Mouse (Mus musculus) kidney, postnatal 0 days (tissue): ENCODE data around the gene Rbm8a. TPM values are rescaled to one million over a fixed set of nuclear protein-coding genes. Genes with fewer than 3 reads are reported as not detected.
"Not testable (repeated sequence)": the region's sequence is repeated elsewhere in the genome, so short reads cannot be mapped to it uniquely, and the experiment has no call there.

Source experiments
- ATAC-seq: fragments of 200-750 bp; cut with Nextera tagmentation; replicated peaks from 2 replicates; pipeline ENCODE4 v1.8.0; 2017; ENCODE audit warnings: low read depth, moderate number of reproducible peaks, moderate TSS enrichment, moderate library complexity; ENCODE audit not compliant: low FRiP score
- DNase-seq: peaks from one replicate; pipeline ENCODE4 v3.0.0-alpha.2; 2016; ENCODE audit warnings: low spot score
- H3K27ac ChIP-seq: fragments of 300-500 bp; sonication (generic); 2 replicates; pipeline ENCODE4 v1.5.1; 2014; ENCODE audit warnings: mild to moderate bottlenecking
- H3K27me3 ChIP-seq: fragments of 300-500 bp; sonication (generic); 2 replicates; pipeline ENCODE4 v1.6.1; 2014; ENCODE audit warnings: low read length, mixed read lengths; ENCODE audit not compliant: insufficient read depth
- H3K36me3 ChIP-seq: fragments of 300-500 bp; sonication (generic); 2 replicates; pipeline ENCODE4 v1.6.1; 2014; ENCODE audit warnings: low read length, mixed read lengths; ENCODE audit not compliant: insufficient read depth
- H3K4me1 ChIP-seq: fragments of 300-500 bp; sonication (generic); replicated peaks from 2 replicates; pipeline ENCODE4 v1.6.1; 2014; ENCODE audit warnings: antibody characterized with exemption, low read length, mixed read lengths; ENCODE audit not compliant: insufficient read depth
- H3K4me2 ChIP-seq: fragments of 300-500 bp; sonication (generic); 2 replicates; pipeline ENCODE4 v1.6.1; 2014; ENCODE audit warnings: mild to moderate bottlenecking, low read length, moderate library complexity, mixed read lengths
- H3K4me3 ChIP-seq: fragments of 300-500 bp; sonication (generic); replicated peaks from 2 replicates; pipeline ENCODE4 v1.5.1; 2014; ENCODE audit warnings: low read depth, low read length
- H3K9ac ChIP-seq: fragments of 300-500 bp; sonication (generic); 2 replicates; pipeline ENCODE4 v1.6.1; 2014; ENCODE audit warnings: low read depth, low read length
- H3K9me3 ChIP-seq: fragments of 300-500 bp; sonication (generic); replicated peaks from 2 replicates; pipeline ENCODE4 v1.6.1; 2016; ENCODE audit warnings: low read length, inconsistent platforms, mixed read lengths
- CTCF ChIP-seq: IDR thresholded peaks from 2 replicates; pipeline ENCODE4 v1.5.1; 2016; ENCODE audit warnings: antibody characterized with exemption, low read depth, mild to moderate bottlenecking, moderate library complexity
- WGBS: fragments of 180-500 bp; shearing (Covaris S2); extraction: QIAGEN DNeasy Blood & Tissue Kit; methylation state at CpG from one replicate; pipeline ENCODE4 v1.1.7; 2014; 5-methylcytosine and 5-hydroxymethylcytosine counted together
- polyA plus RNA-seq: library from polyadenylated mRNA; unstranded; fragments of >200 nt; fragmentation: Nextera tagmentation; extraction: Ambion mirVana; gene quantifications from 2 replicates; pipeline ENCODE4 v1.2.1, GENCODE M21; 2015

Rbm8a gene
- polyA plus RNA-seq, 1 experiment from 2014 or later: 100 TPM

DNA sequence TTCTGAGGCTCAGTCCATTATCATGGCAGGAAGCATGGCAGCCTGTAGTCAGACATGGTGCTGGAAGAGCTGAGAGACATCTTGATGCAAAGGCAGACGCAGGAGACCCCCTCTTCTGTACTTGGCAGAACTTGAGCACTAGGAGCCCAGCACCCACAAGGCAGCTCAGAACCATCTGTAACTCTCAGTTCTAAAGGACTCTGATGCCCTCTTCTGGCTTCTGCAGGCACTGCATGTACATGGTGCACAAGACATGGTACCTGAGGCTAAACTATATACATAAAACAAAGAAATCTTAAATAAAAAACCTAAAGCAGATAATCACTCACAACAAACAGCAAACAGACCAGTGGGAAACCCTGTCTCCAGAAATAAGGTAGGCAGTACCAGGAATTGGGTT is 9.5 kb downstream of the Rbm8a start:
- DNase-seq: peak; percentile 68
- peaks cover 17% of the 10 kb centered on the region for H3K36me3 ChIP-seq
- ATAC-seq: no peak

GRCm38 (mm10) chr3:96645018-96645649 is 15.4 kb downstream of the Rbm8a start, which contains the start of gene Itga10:
Gene Itga10, plus strand, starts transcription at chr3:96645584.
- no peak within 1 kb of the TSS for H3K27ac ChIP-seq
- no peaks in the 10 kb centered on the region for H3K9me3 ChIP-seq
- no peaks in the 10 kb centered on the region for H3K27me3 ChIP-seq
- peak; percentile 71 for TF ChIP-seq CTCF
- no peak within 1 kb of the TSS for H3K4me3 ChIP-seq
- H3K4me2 ChIP-seq: no peak within 1 kb of the TSS
- no peak within 1 kb of the TSS for H3K9ac ChIP-seq
- 59% methylated on average over 7 of the region's 7 CpGs for WGBS
- 0 out of 2 replicates have a peak, but pooled peaks cover 7% of the 10 kb centered on the region for H3K36me3 ChIP-seq
- ATAC-seq (peak; percentile 63; the same call in 1 of the 2 replicates), DNase-seq (peak; percentile 83)
- H3K4me1 ChIP-seq: no peaks in the 10 kb centered on the region

More for the DNA sequence above, 9.5 kb downstream of the Rbm8a start:
- Histone ChIP-seq H3K4me2 (no peak overlapping the region), H3K4me1 (peaks cover 7% of the 10 kb centered on the region), H3K27ac (no peak overlapping the region), H3K27me3 (no peaks in the 10 kb centered on the region), H3K4me3 (no peak overlapping the region), H3K9ac (no peak overlapping the region), H3K9me3 (no peaks in the 10 kb centered on the region)
- 100% methylated on average over 1 of the region's 1 CpGs for WGBS
- peak; percentile 75 for TF ChIP-seq CTCF

DNA sequence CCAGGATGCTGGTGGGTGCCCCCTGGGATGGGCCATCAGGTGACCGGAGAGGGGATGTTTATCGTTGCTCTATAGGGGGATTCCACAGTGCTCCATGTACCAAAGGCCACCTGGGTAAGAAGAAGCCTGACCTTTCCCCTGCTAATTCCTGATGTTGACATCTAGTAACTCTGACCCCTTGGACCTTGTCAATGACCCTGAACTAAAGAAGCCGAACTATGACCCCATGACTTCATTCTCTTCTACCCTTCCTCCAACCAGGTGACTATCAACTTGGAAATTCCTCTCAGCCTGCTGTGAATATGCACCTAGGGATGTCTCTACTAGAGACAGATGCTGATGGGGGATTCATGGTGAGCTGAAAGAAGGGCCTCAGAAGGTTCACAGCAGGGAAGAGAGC is 17.6 kb downstream of the Rbm8a start:
- Histone ChIP-seq H3K4me1 (no peaks in the 10 kb centered on the region), H3K36me3 (0 out of 2 replicates have a peak, but pooled peaks cover 7% of the 10 kb centered on the region), H3K9ac (no peak overlapping the region), H3K4me2 (no peak overlapping the region), H3K9me3 (no peaks in the 10 kb centered on the region), H3K4me3 (no peak overlapping the region), H3K27me3 (no peaks in the 10 kb centered on the region), H3K27ac (no peak overlapping the region)
- DNase-seq: no peak
- TF ChIP-seq CTCF: no peak
- no peak for ATAC-seq
- WGBS: 84% methylated on average over 3 of the region's 3 CpGs

DNA sequence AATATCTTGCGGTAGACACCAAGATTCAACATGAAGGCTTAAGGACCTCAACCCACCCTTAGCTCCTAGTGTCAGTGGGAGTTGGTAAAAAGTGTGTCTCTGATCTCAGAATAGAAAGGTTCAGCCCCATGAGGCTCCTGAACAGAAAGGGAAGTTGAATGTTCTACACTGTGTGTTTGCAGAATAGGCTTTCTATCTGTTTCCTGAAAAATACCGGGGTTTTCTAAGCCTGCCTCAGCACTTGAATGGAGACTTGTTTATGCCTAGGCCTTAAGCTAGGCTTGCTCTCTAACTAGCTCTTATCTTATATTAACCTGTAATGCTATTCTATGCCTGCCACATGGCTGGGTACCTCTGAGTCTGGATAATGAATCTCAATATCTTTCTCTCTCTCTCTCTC is 31.2 kb downstream of the Rbm8a start:
- DNase-seq (no peak), ATAC-seq (no peak)
- Histone ChIP-seq H3K36me3 (no peaks in the 10 kb centered on the region), H3K9me3 (no peaks in the 10 kb centered on the region), H3K4me3 (no peak overlapping the region), H3K4me1 (0 out of 2 replicates have a peak, but pooled peaks cover 3% of the 10 kb centered on the region), H3K27ac (no peak overlapping the region), H3K27me3 (no peaks in the 10 kb centered on the region), H3K4me2 (no peak overlapping the region), H3K9ac (no peak overlapping the region)
- WGBS: 79% methylated on average over 2 of the region's 2 CpGs
- no peak for TF ChIP-seq CTCF

GRCm38 (mm10) chr3:96662731-96663316 is 33.1 kb downstream of the Rbm8a start:
- Histone ChIP-seq H3K4me2 (peak overlapping the region; percentile 49; the same call in 1 of the 2 replicates), H3K4me3 (no peak overlapping the region), H3K9ac (no peak overlapping the region), H3K4me1 (0 out of 2 replicates have a peak, but pooled peaks cover 3% of the 10 kb centered on the region), H3K36me3 (no peaks in the 10 kb centered on the region), H3K27me3 (no peaks in the 10 kb centered on the region), H3K9me3 (no peaks in the 10 kb centered on the region), H3K27ac (no peak overlapping the region)
- no peak for ATAC-seq
- no peak for TF ChIP-seq CTCF
- no peak for DNase-seq
- WGBS: 49% methylated on average over 8 of the region's 8 CpGs

GRCm38 (mm10) chr3:96663432-96664239 is 33.9 kb downstream of the Rbm8a start:
- Histone ChIP-seq H3K9ac (peak overlapping the region; percentile 28; the same call in 1 of the 2 replicates), H3K27ac (no peak overlapping the region), H3K4me3 (peak overlapping the region; percentile 11; the same call in 1 of the 2 replicates), H3K4me1 (0 out of 2 replicates have a peak, but pooled peaks cover 3% of the 10 kb centered on the region), H3K36me3 (no peaks in the 10 kb centered on the region), H3K9me3 (no peaks in the 10 kb centered on the region), H3K27me3 (no peaks in the 10 kb centered on the region), H3K4me2 (peak overlapping the region; percentile 49)
- ATAC-seq: peak; percentile 92
- peak; percentile 95 for DNase-seq
- WGBS: 4% methylated on average over 18 of the region's 18 CpGs
- peak; percentile 82 for TF ChIP-seq CTCF

DNA sequence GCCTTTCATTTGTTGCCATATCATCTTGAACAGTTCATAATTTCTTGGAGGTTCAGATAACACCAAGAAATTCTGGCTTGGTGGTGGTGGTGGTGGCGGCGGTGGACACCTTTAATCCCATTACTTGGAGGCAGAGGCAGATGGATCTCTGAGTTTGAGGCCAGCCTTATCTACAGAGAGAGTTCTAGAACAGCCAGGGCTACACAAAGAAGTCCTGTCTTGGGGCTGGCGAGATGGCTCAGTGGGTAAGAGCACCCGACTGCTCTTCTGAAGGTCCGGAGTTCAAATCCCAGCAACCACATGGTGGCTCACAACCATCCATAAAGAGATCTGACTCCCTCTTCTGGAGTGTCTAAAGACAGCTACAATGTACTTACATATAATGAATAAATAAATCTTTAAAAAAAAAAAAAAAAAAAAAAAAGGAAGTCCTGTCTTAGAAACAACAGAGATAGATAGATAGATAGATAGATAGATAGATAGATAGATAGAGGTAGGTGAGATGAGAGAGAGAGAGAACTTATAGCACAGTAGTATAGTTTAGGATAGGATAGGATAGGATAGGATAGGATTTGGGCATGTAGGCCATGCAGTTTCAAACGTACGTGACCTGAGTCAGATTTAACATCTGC is 36.1 kb downstream of the Rbm8a start:
- not testable (repeated sequence) for H3K27ac ChIP-seq, H3K27me3 ChIP-seq, H3K9me3 ChIP-seq, H3K9ac ChIP-seq, ATAC-seq, H3K36me3 ChIP-seq, H3K4me3 ChIP-seq, H3K4me1 ChIP-seq, H3K4me2 ChIP-seq, DNase-seq
- WGBS: 92% methylated on average over 7 of the region's 7 CpGs
